Mouse (Mus musculus) CD4-positive, CD25-positive, alpha-beta regulatory T cell, adult 4 months (primary cell): ENCODE measurements around the gene Gtf2h5. TPM values are rescaled to one million over a fixed set of nuclear protein-coding genes. Genes with fewer than 3 reads are reported as not detected.

Source experiments
- ATAC-seq: one replicate; pipeline ENCODE4 v1.8.0; 2017
- polyA plus RNA-seq, 2 experiments: library from polyadenylated mRNA; unstranded; fragments of 100-300 nt; shearing (Covaris generic); gene quantifications; one replicate each; pipeline ENCODE4 v1.2.1; 2017

Gtf2h5 gene
- polyA plus RNA-seq, 2 experiments from 2014 or later, result 93.2 to 94.5 TPM

DNA sequence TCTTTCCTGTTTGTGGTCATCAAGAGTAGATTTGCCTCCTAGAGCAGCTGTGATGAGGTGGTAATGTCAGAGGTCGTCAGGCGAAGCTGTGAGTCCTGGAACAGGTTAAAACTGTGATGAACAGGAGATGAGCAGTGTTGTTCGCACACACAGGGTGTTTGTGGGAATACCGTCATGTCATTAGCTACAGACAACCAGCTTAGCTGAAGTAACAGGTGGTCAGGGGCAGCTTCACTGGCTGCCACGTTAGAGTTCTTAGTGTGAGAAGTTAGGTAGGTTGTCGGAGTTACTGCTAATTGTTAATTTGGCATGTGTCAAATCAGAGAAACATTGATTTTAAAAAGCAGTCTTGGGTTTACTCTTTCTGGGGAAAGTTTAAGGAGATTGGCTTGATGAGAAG lies 34.1 kb downstream of the Gtf2h5 start:
- no peak for ATAC-seq

DNA sequence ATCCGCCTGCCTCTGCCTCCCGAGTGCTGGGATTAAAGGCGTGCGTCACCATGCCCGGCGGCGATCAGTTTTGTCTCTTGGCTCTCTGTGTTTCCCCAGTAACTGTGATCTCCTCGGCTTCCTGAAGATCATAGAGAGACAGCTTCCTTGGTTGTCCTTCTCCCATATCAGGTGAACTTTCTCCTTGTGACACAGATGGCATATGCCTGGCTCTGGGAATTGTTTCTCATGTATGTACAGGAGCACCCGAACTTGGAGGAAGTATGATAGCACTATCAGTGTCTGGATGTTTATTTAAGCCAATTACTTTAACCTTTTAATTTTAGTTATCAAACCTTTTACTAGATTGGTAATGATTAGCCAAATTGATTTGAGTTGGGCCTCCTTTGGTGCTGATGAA lies 35.5 kb downstream of the Gtf2h5 start:
- ATAC-seq, result no peak

DNA sequence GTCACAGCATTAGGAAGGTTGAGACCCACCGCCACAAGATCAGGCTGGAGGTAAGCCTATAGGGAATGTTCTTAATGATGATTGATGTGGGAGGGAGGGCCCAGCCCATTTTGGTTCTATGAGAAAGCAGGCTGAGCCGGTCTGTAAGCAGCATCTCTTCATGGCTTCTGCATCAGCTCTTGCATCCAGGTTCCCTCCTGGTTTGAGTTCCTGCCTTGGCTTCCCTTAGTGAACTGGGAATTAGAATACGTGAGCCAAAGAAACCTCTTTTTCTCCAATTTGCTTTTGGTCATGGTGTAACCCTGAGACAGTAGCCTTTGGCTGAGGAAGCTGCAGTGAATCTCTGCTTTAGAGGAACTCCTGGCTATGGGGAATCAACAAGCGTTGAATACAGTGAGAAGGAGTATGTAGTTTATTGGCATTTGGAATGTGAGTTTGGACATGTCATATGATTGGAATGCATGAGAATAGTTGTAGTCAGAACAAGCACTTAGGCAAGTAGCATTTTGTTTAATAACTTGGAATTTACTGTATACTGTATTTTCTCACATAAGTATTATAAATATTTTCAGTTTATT lies 37.7 kb downstream of the Gtf2h5 start:
- no peak for ATAC-seq

DNA sequence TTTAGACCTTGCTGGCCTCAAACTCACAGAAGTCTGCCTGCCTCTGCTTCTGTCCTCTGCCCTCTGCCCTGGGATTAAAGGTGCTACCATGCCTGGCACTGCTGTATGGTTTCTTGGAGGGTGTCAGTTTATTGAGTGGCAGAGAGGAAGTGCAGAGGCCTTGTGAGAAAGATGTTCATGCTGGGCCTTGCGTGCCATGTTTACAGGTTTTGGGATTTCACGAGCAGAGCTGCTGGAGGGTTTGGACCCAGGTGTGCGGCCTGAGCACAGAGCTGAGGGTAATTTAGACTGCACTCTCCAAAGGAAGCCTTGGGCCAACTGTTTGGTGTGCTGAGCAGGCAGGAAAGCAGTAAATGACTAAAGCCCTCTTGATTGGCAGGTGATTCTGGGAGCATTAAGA lies 38.3 kb downstream of the Gtf2h5 start:
- no peak for ATAC-seq

DNA sequence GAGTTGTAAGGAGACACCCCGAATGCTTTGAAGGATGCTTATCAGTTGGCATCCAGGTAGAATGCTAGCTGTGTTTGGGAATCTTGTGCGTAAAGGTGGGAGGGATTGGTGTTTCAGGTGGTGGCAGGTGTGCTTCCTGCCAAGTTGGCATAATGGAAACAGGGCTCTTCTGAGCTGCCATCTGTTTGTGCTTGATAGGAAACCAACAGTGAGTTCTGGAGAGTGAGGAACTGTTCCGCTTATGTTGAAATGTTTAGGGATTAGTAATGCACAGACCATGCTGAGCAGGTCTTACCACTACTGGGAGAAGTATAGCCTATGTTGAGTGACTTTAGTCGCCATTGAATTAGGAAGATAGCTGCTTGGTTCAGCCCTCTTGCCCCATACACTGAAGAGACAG lies 39.3 kb downstream of the Gtf2h5 start:
- ATAC-seq, result no peak

DNA sequence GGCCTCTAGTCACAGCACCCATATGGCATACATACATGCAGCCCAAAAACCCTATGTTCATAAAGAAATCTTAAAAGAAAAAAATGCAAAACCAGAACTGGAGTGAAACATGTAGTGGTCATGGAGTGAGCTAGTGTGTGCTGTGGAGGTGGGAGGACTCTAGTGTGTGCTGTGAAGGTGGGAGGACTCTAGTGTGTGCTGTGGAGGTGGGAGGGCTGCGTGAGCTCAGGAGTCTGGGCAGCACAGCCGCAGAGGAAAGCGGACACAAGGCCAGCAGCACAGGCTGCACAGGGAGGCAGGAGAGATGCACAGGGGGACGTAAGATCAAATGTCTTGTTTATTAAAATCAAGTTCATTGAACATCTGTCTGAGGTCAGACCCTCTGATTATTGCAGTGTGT lies 44.2 kb downstream of the Gtf2h5 start:
- ATAC-seq, result no peak

DNA sequence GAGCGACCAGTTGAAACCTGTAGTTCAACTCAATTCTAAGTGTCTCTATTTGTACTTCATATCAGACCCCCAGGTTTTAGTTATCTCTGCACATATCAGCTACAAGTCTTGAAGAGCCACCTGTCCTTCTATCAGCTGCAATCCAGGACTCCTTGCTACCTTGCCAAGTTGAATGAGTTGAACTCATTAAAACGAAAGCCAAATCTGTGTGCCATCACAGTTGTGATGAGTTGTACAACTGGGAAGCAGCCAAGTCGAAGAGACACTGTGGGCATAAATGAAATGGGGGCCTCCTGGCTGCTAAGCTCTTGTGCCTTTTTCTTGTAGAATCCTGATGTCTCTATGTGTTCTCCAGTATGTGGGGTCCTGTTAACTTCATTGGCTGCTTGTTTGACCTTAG lies 45.9 kb downstream of the Gtf2h5 start:
- ATAC-seq, result no peak

DNA sequence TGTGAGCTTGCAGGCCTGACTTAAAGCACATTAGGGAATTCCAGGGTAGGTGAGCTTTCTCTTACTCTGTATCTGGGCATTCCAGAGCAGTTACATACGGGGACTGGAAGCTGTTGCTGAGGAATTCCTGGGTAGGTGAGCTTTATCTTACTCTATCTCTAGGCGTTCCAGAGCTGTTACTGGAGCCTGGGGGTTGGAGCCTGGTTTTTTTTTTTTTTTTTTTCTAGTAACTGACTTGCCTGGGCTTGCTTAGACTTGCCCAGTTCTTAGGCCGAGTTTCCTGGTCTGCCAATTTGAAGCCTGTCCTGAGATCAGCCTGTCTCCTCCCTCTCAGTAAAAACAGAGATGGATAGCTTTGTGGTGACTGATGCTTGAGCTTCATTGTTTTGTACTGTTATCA lies 48.5 kb downstream of the Gtf2h5 start:
- no peak for ATAC-seq

DNA sequence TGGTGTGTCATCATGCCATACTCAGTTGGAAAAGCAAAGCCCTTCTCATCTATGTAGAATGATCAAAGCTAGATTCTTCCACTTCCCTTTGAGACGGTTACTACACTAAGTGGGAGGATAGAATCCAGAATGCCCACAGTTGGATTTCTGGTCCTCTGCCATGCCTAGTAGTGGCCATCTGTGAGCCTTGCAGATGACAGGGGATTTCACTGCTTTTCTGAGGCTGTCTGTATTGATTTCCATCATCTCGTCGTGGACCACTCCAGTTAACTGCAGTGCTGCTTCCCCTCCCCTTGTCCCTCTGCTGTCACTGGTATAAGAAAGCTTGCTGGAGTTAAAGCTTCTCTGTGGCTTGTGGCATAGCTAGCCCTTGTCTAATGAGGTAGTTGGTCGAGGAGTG lies 49.8 kb downstream of the Gtf2h5 start:
- no peak for ATAC-seq

DNA sequence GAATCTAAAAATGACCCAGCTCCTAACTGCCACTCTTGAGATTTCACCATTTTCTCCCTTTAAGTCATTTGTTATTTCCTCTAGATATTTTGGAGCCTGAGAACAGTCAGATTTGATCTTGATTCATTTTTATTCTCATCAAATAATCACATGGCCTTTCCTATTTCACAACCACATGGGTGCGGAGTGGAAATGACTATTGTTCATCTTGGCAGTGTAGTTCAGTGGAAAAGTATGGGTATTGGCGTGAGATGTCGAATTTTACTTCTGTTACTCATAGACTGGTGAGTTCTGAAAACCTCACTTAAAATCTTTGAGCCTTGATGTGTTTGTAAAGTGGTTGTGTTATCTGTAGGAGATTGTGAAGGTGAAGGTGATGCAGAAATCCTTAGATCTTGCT lies 51.5 kb downstream of the Gtf2h5 start:
- no peak for ATAC-seq

Other genes starting within 250 kb of the Gtf2h5 start
- gene Snx9, start 238.5 kb upstream of the Gtf2h5 start, polyA plus RNA-seq, result 1 to 10 TPM; 4.3 to 4.9 TPM
- 10 to 100 TPM; 11.3 to 19.9 TPM for gene Synj2, start 138.5 kb upstream of the Gtf2h5 start, polyA plus RNA-seq
- gene Serac1, start within 50 bp of the Gtf2h5 start, polyA plus RNA-seq, result 1 to 10 TPM; 1.4 to 2.3 TPM
- gene Tulp4, start 26.7 kb downstream of the Gtf2h5 start, polyA plus RNA-seq, result 10 to 100 TPM; 23.5 to 48.7 TPM
- gene Tmem181a, start 177.1 kb downstream of the Gtf2h5 start, polyA plus RNA-seq, result 10 to 100 TPM; 14.7 to 19.1 TPM
- 10 to 100 TPM; 10.7 to 10.9 TPM for gene Dynlt1a, start 237.7 kb downstream of the Gtf2h5 start, polyA plus RNA-seq